27 mouse cellular contexts compared by ENCODE assay signal in the genomic region with DNA sequence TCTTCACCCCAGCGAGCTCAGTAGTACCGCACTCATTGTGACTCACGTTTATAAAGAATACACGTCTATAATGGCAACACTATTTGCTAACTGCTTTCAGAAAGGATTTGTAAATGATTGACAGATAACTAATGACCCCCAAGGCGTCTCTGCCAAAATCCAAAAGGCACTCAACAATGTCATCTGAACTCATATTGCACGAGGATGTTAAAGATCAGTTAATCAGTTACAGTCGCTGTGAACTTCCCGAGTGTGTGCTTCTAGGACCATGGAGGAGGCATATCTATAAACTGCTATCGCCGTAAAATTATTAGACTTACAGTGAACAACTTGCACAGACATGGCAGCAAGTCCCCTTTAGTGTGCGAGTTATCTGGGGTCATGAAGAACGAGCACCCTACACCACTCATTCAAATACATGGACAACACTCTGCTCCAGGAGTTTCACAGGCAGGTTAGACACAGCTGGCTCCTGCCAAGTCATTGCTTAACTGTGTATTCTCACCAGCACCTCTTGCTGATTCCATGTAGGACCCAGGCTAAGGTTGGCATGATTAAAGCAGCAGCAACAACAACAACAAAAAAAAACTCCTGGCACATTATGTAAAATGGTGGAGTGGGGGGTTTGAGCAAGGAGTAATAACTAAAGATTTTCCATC. TPM values are rescaled to one million over a fixed set of nuclear protein-coding genes. Genes with fewer than 3 reads are reported as not detected.
DNase-seq lines count a peak whose midpoint lies in the region; ATAC-seq and TF ChIP-seq lines count a peak whose summit lies in the region.
"Had no signal": no experiment of that assay in that cellular context is flagged by ENCODE, and none has a peak within 500 bp of the region (broad histone marks: within the 10 kb centered on the region; RNA-seq: fewer than 3 reads in every experiment).

No protein-coding gene starts in this region.

- CTCF ChIA-PET in Patski (lab: Charles Lee), result no interaction called here

- H3K9ac ChIP-seq in intestine, embryonic 15.5 days, result no peak overlapping the region
- H3K9ac ChIP-seq in kidney, postnatal 0 days (ENCODE audit: low read depth, low read length), result no peak overlapping the region
- H3K9ac ChIP-seq: forebrain, embryonic 13.5 days; hindbrain, embryonic 15.5 days; limb, embryonic 15.5 days; lung, embryonic 15.5 days; neural tube, embryonic 12.5 days had no signal

- ATAC-seq in Patski, result peak; percentile 32
- peak; percentile 74 for ATAC-seq in intestine, embryonic 15.5 days
- ATAC-seq in kidney, postnatal 0 days (replicated peaks; ENCODE audit: low FRiP score, low read depth), result no peak
- ATAC-seq: forebrain, embryonic 13.5 days had no signal

- H3K4me1 ChIP-seq in intestine, embryonic 15.5 days (replicated peaks), result no peaks in the 10 kb centered on the region; the same call in 1 of the 2 replicates
- H3K4me1 ChIP-seq in kidney, postnatal 0 days (replicated peaks; ENCODE audit: insufficient read depth, low read length), result no peaks in the 10 kb centered on the region
- H3K4me1 ChIP-seq: forebrain, embryonic 13.5 days; hindbrain, embryonic 15.5 days; limb, embryonic 15.5 days; lung, embryonic 15.5 days; megakaryocyte, embryonic 14.5 days; neural tube, embryonic 12.5 days had no signal

- no peak overlapping the region for H3K4me2 ChIP-seq in intestine, embryonic 15.5 days (replicated peaks)
- H3K4me2 ChIP-seq in kidney, postnatal 0 days (ENCODE audit: low read length), result no peak overlapping the region; the same call in 1 of the 2 replicates
- H3K4me2 ChIP-seq: forebrain, embryonic 13.5 days; hindbrain, embryonic 15.5 days; limb, embryonic 15.5 days; lung, embryonic 15.5 days; neural tube, embryonic 12.5 days had no signal

- no peaks in the 10 kb centered on the region for H3K9me3 ChIP-seq in intestine, embryonic 15.5 days
- H3K9me3 ChIP-seq in kidney, postnatal 0 days (replicated peaks; ENCODE audit: low read length), result no peaks in the 10 kb centered on the region
- H3K9me3 ChIP-seq: forebrain, embryonic 13.5 days; hindbrain, embryonic 15.5 days; limb, embryonic 15.5 days; lung, embryonic 15.5 days; neural tube, embryonic 12.5 days had no signal

- in situ Hi-C loops in Patski (cut with MboI; ENCODE audit: low pct_unique_long_range_greater_than_20kb), result no loop called here

- no peak for TF ChIP-seq CTCF in Patski (IDR thresholded peaks at IDR 0.05)
- TF ChIP-seq CTCF in kidney, postnatal 0 days (IDR thresholded peaks at IDR 0.05; ENCODE audit: low read depth), result no peak

- H3K27me3 ChIP-seq in Patski, result no peaks in the 10 kb centered on the region
- no peaks in the 10 kb centered on the region for H3K27me3 ChIP-seq in intestine, embryonic 15.5 days (replicated peaks)
- no peaks in the 10 kb centered on the region for H3K27me3 ChIP-seq in kidney, postnatal 0 days (ENCODE audit: insufficient read depth, low read length)
- H3K27me3 ChIP-seq: CH12.LX; forebrain, embryonic 13.5 days; hindbrain, embryonic 15.5 days; limb, embryonic 15.5 days; lung, embryonic 15.5 days; neural tube, embryonic 12.5 days had no signal

- POLR2A ChIA-PET in Patski (lab: Charles Lee), result no interaction called here

- H3K27ac ChIP-seq in intestine, embryonic 15.5 days, result 0 out of 2 replicates have a peak overlapping the region, but pooled peaks have one; percentile 32
- H3K27ac ChIP-seq in kidney, postnatal 0 days, result no peak overlapping the region
- H3K27ac ChIP-seq: forebrain, embryonic 13.5 days; hindbrain, embryonic 15.5 days; left cerebral cortex, adult 2 months; limb, embryonic 15.5 days; lung, embryonic 15.5 days; neural tube, embryonic 12.5 days had no signal

- peak; percentile 25 to 31 for DNase-seq in kidney, adult 8-10 months
- no peak for DNase-seq in kidney, postnatal 4 days
- no peak for DNase-seq in Patski (ENCODE audit: low read depth, low spot score)
- DNase-seq in kidney, postnatal 0 days (ENCODE audit: low spot score), result peak; percentile 12
- no peak for DNase-seq in adrenal gland, adult 18-20 months (ENCODE audit: low spot score in 2 of 2)
- no peak for DNase-seq in layer of hippocampus, postnatal 10 days (ENCODE audit: low spot score in 2 of 2)
- DNase-seq: adrenal gland, adult 8-10 months; B cell, adult 2 months; cerebellum, adult 2 months; cerebellum, postnatal 36 days; gastrocnemius, postnatal 36 days; heart, postnatal 36 days; left cerebral cortex, postnatal 4 days; lung, postnatal 36 days; midbrain, embryonic 14.5 days; right cerebral cortex, postnatal 14 days; thymus, postnatal 14 days had no signal

- WGBS in intestine, embryonic 15.5 days, result 58% methylated on average over 12 of the region's 12 CpGs
- 59% methylated on average over 12 of the region's 12 CpGs for WGBS in kidney, postnatal 0 days

- H3K4me3 ChIP-seq in intestine, embryonic 15.5 days (replicated peaks), result no peak overlapping the region
- H3K4me3 ChIP-seq in kidney, postnatal 0 days (replicated peaks; ENCODE audit: low read depth, low read length), result no peak overlapping the region
- H3K4me3 ChIP-seq: forebrain, embryonic 13.5 days; hindbrain, embryonic 15.5 days; left cerebral cortex, adult 2 months; limb, embryonic 15.5 days; lung, embryonic 15.5 days; megakaryocyte, embryonic 14.5 days; neural tube, embryonic 12.5 days had no signal

- no peaks in the 10 kb centered on the region for H3K36me3 ChIP-seq in intestine, embryonic 15.5 days
- no peaks in the 10 kb centered on the region for H3K36me3 ChIP-seq in kidney, postnatal 0 days (ENCODE audit: insufficient read depth, low read length)
- H3K36me3 ChIP-seq: G1E; hindbrain, embryonic 15.5 days; limb, embryonic 15.5 days; lung, embryonic 15.5 days; neural tube, embryonic 12.5 days had no signal

RNA-seq across cellular contexts. Expression of a gene that starts 6.6 kb away (rescaled TPM):
- polyA plus RNA-seq in Patski (2021), result 0.21 TPM
- polyA plus RNA-seq in intestine, embryonic 15.5 days (2015; fragmentation: Nextera tagmentation; extraction: Ambion mirVana), result 10.4 and 10.5 TPM in 2 replicates
- polyA plus RNA-seq in kidney, postnatal 0 days (2015; fragmentation: Nextera tagmentation; extraction: Ambion mirVana), result 0.34 and 0.38 TPM in 2 replicates
- 1 to 10 TPM; 1.2 to 1.3 TPM for total RNA-seq in adrenal gland, adult 18-20 months (2021)
- total RNA-seq in layer of hippocampus, postnatal 10 days (2021), result not detected
- total RNA-seq: left cerebral cortex, adult 2 months had no signal
- polyA plus RNA-seq: G1E had no signal

Comparison
In these comparisons a context has a peak if more than half of its experiments do, and no peak if none do; other contexts are left out.
1. DNase-seq: peak in kidney, adult 8-10 months (2 of 2) and kidney, postnatal 0 days (single experiment); none in kidney, postnatal 4 days (0 of 2), Patski (single experiment), adrenal gland, adult 18-20 months (0 of 2) and layer of hippocampus, postnatal 10 days (0 of 2).